Mouse (Mus musculus) cerebellum, adult 2 months (tissue): ENCODE measurements at regions not wholly inside any gene's neighbourhood (a gene's known extent, or its start where the extent isn't known, plus 50 kb on each side); places are given as distances from the start of the nearest gene placed in this dataset.

ENCODE experiments used
- CTCF ChIP-seq: fragments of 200-500 bp; IDR thresholded peaks from 2 replicates; pipeline ENCODE4 v1.5.1; 2011; ENCODE audit warnings: low read depth, mild to moderate bottlenecking, control low read depth, low read length, moderate library complexity, borderline replicate concordance; ENCODE audit not compliant: insufficient read depth
- POLR2A ChIP-seq: fragments of 200-500 bp; IDR thresholded peaks from 2 replicates; pipeline ENCODE4 v1.6.1; 2011; ENCODE audit warnings: low read length, control low read depth, borderline replicate concordance; ENCODE audit not compliant: insufficient read depth

- peak; percentile 89 for TF ChIP-seq CTCF
- no peak for TF ChIP-seq POLR2A
Observed at GRCm38 (mm10) chr4:52726625-52727297, 87.6 kb upstream of the Olfr275 start.
